Mouse (Mus musculus): ENCODE results near the gene Dcaf1. TPM values are rescaled to one million over a fixed set of nuclear protein-coding genes. Genes with fewer than 3 reads are reported as not detected.
A peak's percentile ranks its signal among the peaks of the same experiment; 100 is the strongest.

Gene Dcaf1
- polyA plus RNA-seq, 1 experiment from 2014 or later = 34.1 TPM

GRCm38 (mm10) chr9:106883085-106883484 is 61.4 kb downstream of the Dcaf1 start:
- H3K36me3 ChIP-seq = peaks cover 81% of the 10 kb centered on the region

DNA sequence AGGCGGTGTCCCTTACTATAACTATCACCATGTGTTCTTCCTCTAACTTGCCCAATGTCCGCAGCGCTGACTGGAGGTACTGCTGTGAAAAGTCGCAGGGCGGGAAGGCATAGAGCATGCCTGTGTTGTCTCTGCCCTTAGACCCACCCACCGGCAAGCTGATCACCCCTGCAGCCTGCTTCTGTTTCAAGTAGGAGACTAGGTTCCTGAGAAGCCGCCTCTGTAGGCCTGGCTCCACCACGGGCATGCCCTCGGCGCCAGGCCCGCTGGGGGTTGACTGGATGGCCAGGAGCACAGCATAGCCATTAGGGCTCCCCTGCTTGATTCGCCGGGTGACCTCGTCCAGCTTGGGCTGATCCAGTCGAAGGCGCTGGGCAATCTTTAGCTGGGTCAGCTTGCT is 62.6 kb downstream of the Dcaf1 start:
- peak; percentile 56 for DNase-seq (ENCODE audit: low spot score)
- WGBS = 47% methylated on average over 16 of the region's 16 CpGs
- Histone ChIP-seq H3K9me3 (replicated peaks) (no peaks in the 10 kb centered on the region), H3K4me1 (peaks cover 60% of the 10 kb centered on the region), H3K27ac (0 out of 2 replicates have a peak overlapping the region, but pooled peaks have one; percentile 99), H3K36me3 (peaks cover 81% of the 10 kb centered on the region), H3K27me3 (ENCODE audit: low read depth, poor library complexity, severe bottlenecking) (no peaks in the 10 kb centered on the region), H3K4me3 (peak overlapping the region; percentile 95)

More at GRCm38 (mm10) chr9:106883085-106883484, 61.4 kb downstream of the Dcaf1 start:
- no peak for DNase-seq (ENCODE audit: low spot score)
- Histone ChIP-seq H3K4me1 (peaks cover 49% of the 10 kb centered on the region), H3K27ac (no peak overlapping the region), H3K4me3 (peak overlapping the region; percentile 27; the same call in 1 of the 2 replicates), H3K27me3 (ENCODE audit: low read depth, poor library complexity, severe bottlenecking) (no peaks in the 10 kb centered on the region), H3K9me3 (replicated peaks) (no peaks in the 10 kb centered on the region)
- WGBS = 92% methylated on average over 3 of the region's 3 CpGs

DNA sequence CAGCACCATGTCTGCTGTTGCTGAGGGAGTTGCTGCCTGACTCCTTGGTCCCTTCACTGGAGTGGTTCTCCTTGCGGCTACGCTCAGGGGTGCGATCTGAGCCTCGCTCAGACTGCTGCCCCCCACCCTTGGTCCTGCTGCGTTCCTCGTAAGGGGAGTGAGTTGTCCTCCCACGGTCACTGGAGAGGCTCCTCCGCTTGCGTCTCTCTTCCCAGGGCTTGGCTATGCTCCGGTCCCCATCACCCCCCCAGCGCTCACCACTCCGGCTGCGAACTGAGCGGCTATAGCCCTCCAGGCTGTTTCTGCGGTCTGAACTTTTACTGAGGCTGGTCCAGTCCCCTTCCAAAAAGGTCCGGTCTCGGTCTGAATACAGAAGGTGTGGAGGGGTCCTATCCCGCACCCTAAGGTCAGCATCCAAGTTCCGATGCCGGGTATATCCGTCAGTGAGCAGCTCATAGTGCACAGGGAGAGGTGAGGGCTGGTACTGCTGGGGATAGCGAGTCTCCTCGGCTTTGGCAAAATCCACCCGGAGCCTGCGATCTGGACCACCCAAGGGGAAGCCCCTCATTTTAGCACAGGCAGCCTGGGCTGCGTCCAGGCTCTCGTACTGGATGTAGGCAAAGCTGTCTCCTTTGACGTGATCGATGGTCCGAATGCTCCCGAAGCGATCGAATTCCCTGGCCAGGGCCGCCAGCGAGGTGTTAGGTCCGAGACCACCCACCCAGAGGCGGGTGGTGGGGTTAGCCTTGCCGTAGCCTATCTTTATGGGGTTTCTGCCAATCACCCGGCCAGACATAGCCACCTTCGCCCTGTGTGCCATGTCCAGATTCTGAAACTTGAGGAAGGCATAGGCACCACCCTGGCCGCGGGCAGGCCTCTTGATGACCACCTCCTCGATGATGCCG is 63.6 kb downstream of the Dcaf1 start:
- Histone ChIP-seq H3K4me1 (peaks cover 70% of the 10 kb centered on the region), H3K36me3 (peaks cover 81% of the 10 kb centered on the region), H3K27ac (peak overlapping the region; percentile 99), H3K27me3 (ENCODE audit: low read depth, poor library complexity, severe bottlenecking) (no peaks in the 10 kb centered on the region), H3K4me3 (peak overlapping the region; percentile 95), H3K9me3 (replicated peaks) (no peaks in the 10 kb centered on the region)
- 25% methylated on average over 44 of the region's 44 CpGs for WGBS
- peak; percentile 66 for DNase-seq (ENCODE audit: low spot score)

GRCm38 (mm10) chr9:106885901-106886731 is 64.4 kb downstream of the Dcaf1 start:
- Histone ChIP-seq H3K4me1 (peaks cover 79% of the 10 kb centered on the region), H3K4me3 (peak overlapping the region; percentile 95), H3K9me3 (replicated peaks) (no peaks in the 10 kb centered on the region), H3K36me3 (peaks cover 80% of the 10 kb centered on the region), H3K27ac (peak overlapping the region; percentile 99), H3K27me3 (ENCODE audit: low read depth, poor library complexity, severe bottlenecking) (no peaks in the 10 kb centered on the region)
- peak; percentile 69 for DNase-seq (ENCODE audit: low spot score)
- WGBS = under 1% methylated on average over 100 of the region's 107 CpGs

GRCm38 (mm10) chr9:106886828-106887702 is 65.4 kb downstream of the Dcaf1 start, which contains the start of gene Rbm15b:
Gene Rbm15b, minus strand, starts transcription at chr9:106887428.
- H3K4me3 ChIP-seq = peak within 1 kb of the TSS; percentile 95
- H3K27me3 ChIP-seq (ENCODE audit: low read depth, poor library complexity, severe bottlenecking) = no peaks in the 10 kb centered on the region
- WGBS = 2% methylated on average over 101 of the region's 101 CpGs
- H3K27ac ChIP-seq = peak within 1 kb of the TSS; percentile 99
- peaks cover 71% of the 10 kb centered on the region for H3K36me3 ChIP-seq
- H3K4me1 ChIP-seq = peaks cover 73% of the 10 kb centered on the region
- peak; percentile 99 for DNase-seq (ENCODE audit: low spot score)
- no peaks in the 10 kb centered on the region for H3K9me3 ChIP-seq (replicated peaks)

DNA sequence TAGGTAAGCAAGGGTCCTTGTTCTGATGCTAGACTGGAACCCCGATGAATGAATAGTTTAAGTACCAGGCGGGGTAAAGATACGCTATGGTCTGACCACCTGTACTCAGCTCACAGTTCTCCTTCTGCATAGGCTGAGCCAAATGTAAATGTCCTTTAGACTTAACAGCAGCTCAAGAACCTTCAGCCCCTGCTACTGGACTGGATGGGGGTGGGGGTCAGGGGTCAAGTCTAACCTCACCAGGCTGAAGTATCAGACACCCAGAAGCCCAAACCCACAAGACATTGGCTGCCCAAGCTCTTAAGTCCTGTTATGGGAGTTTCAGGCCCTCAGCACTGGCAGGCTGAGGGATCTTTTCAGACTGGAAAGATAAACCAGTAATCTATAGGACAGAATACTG is 66.7 kb downstream of the Dcaf1 start:
- WGBS = 92% methylated on average over 3 of the region's 3 CpGs

DNA sequence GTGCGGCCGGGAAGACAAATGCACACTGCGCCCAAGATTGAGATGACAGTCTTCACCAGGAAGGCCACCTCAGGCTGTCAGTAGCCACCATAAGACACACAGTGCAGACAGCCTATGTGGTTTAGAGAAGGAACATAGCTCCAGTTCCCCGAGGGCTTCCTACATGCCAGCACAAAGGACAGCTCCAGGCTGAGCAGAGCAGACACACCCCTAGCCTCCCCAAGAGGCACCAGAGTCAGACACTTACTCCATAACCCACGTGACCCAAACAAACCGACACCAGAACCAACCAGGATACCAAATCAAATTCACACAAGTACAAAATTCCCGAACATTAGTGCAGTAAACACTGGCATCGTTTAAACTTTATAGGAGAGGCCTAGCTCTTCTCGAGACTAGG is 67.6 kb downstream of the Dcaf1 start:
- Histone ChIP-seq H3K4me3 (peak overlapping the region; percentile 96; the same call in 1 of the 2 replicates), H3K36me3 (peaks cover 50% of the 10 kb centered on the region), H3K4me1 (peaks cover 63% of the 10 kb centered on the region), H3K9me3 (replicated peaks) (no peaks in the 10 kb centered on the region), H3K27me3 (ENCODE audit: low read depth, poor library complexity, severe bottlenecking) (no peaks in the 10 kb centered on the region), H3K27ac (no peak overlapping the region)
- WGBS = 89% methylated on average over 9 of the region's 9 CpGs
- no peak for DNase-seq (ENCODE audit: low spot score)

More for the DNA sequence above, 66.7 kb downstream of the Dcaf1 start:
- Histone ChIP-seq H3K4me3 (peak overlapping the region; percentile 1; the same call in 1 of the 2 replicates), H3K4me1 (peaks cover 69% of the 10 kb centered on the region), H3K27ac (no peak overlapping the region), H3K27me3 (ENCODE audit: low read depth, poor library complexity, severe bottlenecking) (no peaks in the 10 kb centered on the region), H3K36me3 (peaks cover 58% of the 10 kb centered on the region), H3K9me3 (replicated peaks) (no peaks in the 10 kb centered on the region)
- DNase-seq (ENCODE audit: low spot score) = no peak

DNA sequence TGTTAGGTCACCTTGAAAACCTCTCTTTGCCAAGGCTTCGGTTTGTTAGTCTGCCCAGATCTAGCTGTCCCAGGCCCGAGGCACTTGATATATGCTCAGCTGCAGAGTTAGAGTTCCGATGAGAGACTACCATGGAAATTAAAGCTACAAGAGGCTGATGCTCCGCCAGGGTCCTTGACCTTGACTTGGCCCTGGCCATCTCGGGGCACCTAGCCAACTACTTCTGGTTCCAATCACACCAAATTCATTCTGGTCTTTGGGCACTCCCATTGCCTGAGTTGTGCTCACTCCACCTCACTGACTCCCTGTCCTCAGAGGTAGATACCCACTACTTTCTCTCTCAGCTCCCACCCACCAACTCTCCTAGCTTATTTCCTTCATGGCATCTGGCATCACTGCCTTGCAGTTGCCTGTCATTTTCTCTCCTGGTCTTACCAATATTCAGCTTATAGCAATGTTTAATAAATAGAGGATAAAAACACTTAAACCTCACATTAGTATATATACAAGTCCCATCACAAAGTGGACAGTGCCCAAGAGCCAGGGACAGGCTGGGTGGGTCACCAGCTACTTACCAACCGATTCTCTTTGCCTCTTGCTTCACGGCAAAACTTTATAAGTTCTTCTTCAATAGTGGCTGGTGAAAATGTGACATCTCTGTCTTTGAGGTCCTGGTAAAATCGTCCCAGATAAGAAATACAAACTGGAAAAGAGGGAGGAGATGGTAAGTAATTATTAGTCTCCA is 69.0 kb downstream of the Dcaf1 start:
- peaks cover 37% of the 10 kb centered on the region for H3K36me3 ChIP-seq
- 68% methylated on average over 8 of the region's 8 CpGs for WGBS
- H3K27me3 ChIP-seq (ENCODE audit: low read depth, poor library complexity, severe bottlenecking) = no peaks in the 10 kb centered on the region
- H3K9me3 ChIP-seq (replicated peaks) = no peaks in the 10 kb centered on the region
- H3K4me3 ChIP-seq = peak overlapping the region; percentile 96
- peak overlapping the region; percentile 96; the same call in 1 of the 2 replicates for H3K27ac ChIP-seq
- H3K4me1 ChIP-seq = peaks cover 51% of the 10 kb centered on the region
- DNase-seq (ENCODE audit: low spot score) = no peak

- peaks cover 47% of the 10 kb centered on the region for H3K4me1 ChIP-seq
These were observed 69.7 kb downstream of the Dcaf1 start for GRCm38 (mm10) chr9:106891341-106891741.

DNA sequence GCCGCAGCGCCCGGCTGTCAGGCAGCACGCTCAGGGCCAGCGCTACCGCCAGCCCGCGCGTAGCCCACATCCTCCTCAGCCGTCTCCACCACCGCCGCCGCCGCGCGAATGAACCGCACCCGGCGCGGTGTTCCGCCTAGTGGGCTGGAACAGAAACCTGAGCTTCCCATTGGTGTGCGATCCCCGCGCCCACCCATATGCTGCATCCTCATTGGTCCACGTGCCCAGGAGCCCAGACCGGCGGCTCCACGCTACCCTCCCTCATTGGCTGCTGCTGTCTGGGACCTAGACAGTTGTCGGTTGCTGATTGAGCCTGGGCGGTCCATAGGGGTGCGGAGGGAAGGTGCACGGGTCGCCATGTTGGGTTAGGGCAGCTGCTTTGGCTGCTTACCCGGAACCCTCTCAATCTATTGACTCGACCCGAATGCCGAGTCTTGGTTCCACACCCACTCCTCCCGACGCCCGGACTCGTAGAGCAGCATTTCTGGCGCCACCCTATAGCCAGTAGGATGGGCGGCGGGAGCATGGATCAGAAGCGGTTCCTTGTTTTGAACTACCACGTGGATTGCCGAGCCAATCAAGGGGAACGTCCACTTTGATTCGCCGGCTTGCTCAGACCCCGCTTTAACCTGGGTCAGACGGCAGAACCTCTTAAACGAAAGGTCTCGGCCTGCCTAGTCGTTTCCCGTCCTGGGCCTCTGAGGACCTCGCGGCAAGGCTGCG is 70.3 kb downstream of the Dcaf1 start, which contains the start of gene Manf:
Gene Manf, minus strand, starts transcription at position 151 of the 723 bp plus-strand sequence.
- H3K4me1 ChIP-seq = peaks cover 47% of the 10 kb centered on the region
- under 1% methylated on average over 59 of the region's 59 CpGs for WGBS
- H3K4me3 ChIP-seq = peak within 1 kb of the TSS; percentile 96
- H3K27ac ChIP-seq = peak within 1 kb of the TSS; percentile 96
- H3K27me3 ChIP-seq (ENCODE audit: low read depth, poor library complexity, severe bottlenecking) = no peaks in the 10 kb centered on the region
- H3K36me3 ChIP-seq = peaks cover 35% of the 10 kb centered on the region
- peak; percentile 94 for DNase-seq (ENCODE audit: low spot score)
- H3K9me3 ChIP-seq (replicated peaks) = no peaks in the 10 kb centered on the region

More at GRCm38 (mm10) chr9:106891341-106891741, 69.7 kb downstream of the Dcaf1 start:
- under 1% methylated on average over 17 of the region's 17 CpGs for WGBS
- H3K36me3 ChIP-seq = peaks cover 35% of the 10 kb centered on the region
- H3K27me3 ChIP-seq (ENCODE audit: low read depth, poor library complexity, severe bottlenecking) = no peaks in the 10 kb centered on the region
- peak overlapping the region; percentile 96 for H3K4me3 ChIP-seq
- no peak for DNase-seq (ENCODE audit: low spot score)
- H3K27ac ChIP-seq = peak overlapping the region; percentile 96
- no peaks in the 10 kb centered on the region for H3K9me3 ChIP-seq (replicated peaks)

- peak overlapping the region; percentile 96 for H3K4me3 ChIP-seq
- WGBS = 1% methylated on average over 9 of the region's 9 CpGs
- H3K4me1 ChIP-seq = peaks cover 43% of the 10 kb centered on the region
- DNase-seq (ENCODE audit: low spot score) = no peak
- H3K27me3 ChIP-seq (ENCODE audit: low read depth, poor library complexity, severe bottlenecking) = no peaks in the 10 kb centered on the region
- no peaks in the 10 kb centered on the region for H3K9me3 ChIP-seq (replicated peaks)
- H3K36me3 ChIP-seq = peaks cover 34% of the 10 kb centered on the region
- H3K27ac ChIP-seq = peak overlapping the region; percentile 96
These were observed 70.8 kb downstream of the Dcaf1 start for GRCm38 (mm10) chr9:106892552-106892875.
